Mouse (Mus musculus) hindbrain, embryonic 13.5 days (tissue): ENCODE data around the gene Dync1li1. TPM values are rescaled to one million over a fixed set of nuclear protein-coding genes. Genes with fewer than 3 reads are reported as not detected.
"Not testable (repeated sequence)": the region's sequence is repeated elsewhere in the genome, so short reads cannot be mapped to it uniquely, and the experiment has no call there.

ENCODE experiments used
- ATAC-seq: fragments of 200-750 bp; cut with Nextera tagmentation; 2 replicates; pipeline ENCODE4 v1.8.0; 2017; ENCODE audit warnings: moderate TSS enrichment; ENCODE audit not compliant: low FRiP score
- H3K27ac ChIP-seq: fragments of 300-500 bp; sonication (generic); 2 replicates; pipeline ENCODE4 v1.5.1; 2015; ENCODE audit warnings: inconsistent platforms, mild to moderate bottlenecking, moderate library complexity
- H3K27me3 ChIP-seq: fragments of 300-500 bp; sonication (generic); 2 replicates; pipeline ENCODE4 v1.6.1; 2015; ENCODE audit warnings: mild to moderate bottlenecking, inconsistent platforms
- H3K36me3 ChIP-seq: fragments of 300-500 bp; sonication (generic); 2 replicates; pipeline ENCODE4 v1.6.1; 2015; ENCODE audit warnings: mild to moderate bottlenecking, inconsistent platforms
- H3K4me1 ChIP-seq: fragments of 300-500 bp; sonication (generic); replicated peaks from 2 replicates; pipeline ENCODE4 v1.6.1; 2015; ENCODE audit warnings: inconsistent platforms
- H3K4me2 ChIP-seq: fragments of 300-500 bp; sonication (generic); 2 replicates; pipeline ENCODE4 v1.6.1; 2015; ENCODE audit warnings: inconsistent platforms, mild to moderate bottlenecking, moderate library complexity
- H3K4me3 ChIP-seq: fragments of 300-500 bp; sonication (generic); 2 replicates; pipeline ENCODE4 v1.5.1; 2015; ENCODE audit warnings: mild to moderate bottlenecking, inconsistent platforms
- H3K9ac ChIP-seq: fragments of 300-500 bp; sonication (generic); 2 replicates; pipeline ENCODE4 v1.6.1; 2015; ENCODE audit warnings: mild to moderate bottlenecking, inconsistent platforms
- H3K9me3 ChIP-seq: fragments of 300-500 bp; sonication (generic); 2 replicates; pipeline ENCODE4 v1.6.1; 2016; ENCODE audit warnings: inconsistent platforms
- WGBS: fragments of 180-500 bp; shearing (Covaris S2); methylation state at CpG from one replicate; pipeline ENCODE4 v1.1.7; 2015; 5-methylcytosine and 5-hydroxymethylcytosine counted together
- polyA plus RNA-seq: library from polyadenylated mRNA; unstranded; fragments of >200 nt; fragmentation: Nextera tagmentation; extraction: Ambion mirVana; gene quantifications from 2 replicates; pipeline ENCODE4 v1.2.1, GENCODE M21; 2015

The Dync1li1 gene
- 124 and 148 TPM in 2 replicates for polyA plus RNA-seq

GRCm38 (mm10) chr9:114688252-114688952 lies at the start of gene Dync1li1:
Dync1li1 (plus strand) TSS chr9:114688790.
- under 1% methylated on average over 57 of the region's 57 CpGs for WGBS
- H3K4me1 ChIP-seq: peaks cover 33% of the 10 kb centered on the region
- no peaks in the 10 kb centered on the region for H3K9me3 ChIP-seq

GRCm38 (mm10) chr9:114639186-114639748 lies 49.3 kb upstream of the Dync1li1 start:
- Histone ChIP-seq H3K9me3 (no peaks in the 10 kb centered on the region), H3K27me3 (peaks cover 21% of the 10 kb centered on the region), H3K36me3 (peaks cover 8% of the 10 kb centered on the region), H3K27ac (peak overlapping the region; percentile 92), H3K9ac (peak overlapping the region; percentile 84), H3K4me2 (peak overlapping the region; percentile 84), H3K4me3 (peak overlapping the region; percentile 91), H3K4me1 (peaks cover 33% of the 10 kb centered on the region)
- no peak for ATAC-seq
- 14% methylated on average over 18 of the region's 18 CpGs for WGBS

More at GRCm38 (mm10) chr9:114688252-114688952, at the start of gene Dync1li1:
- H3K9ac ChIP-seq: peak within 1 kb of the TSS; percentile 97
- peak; percentile 93 for ATAC-seq
- H3K4me3 ChIP-seq: peak within 1 kb of the TSS; percentile 98
- peaks cover 18% of the 10 kb centered on the region for H3K36me3 ChIP-seq
- H3K27me3 ChIP-seq: no peaks in the 10 kb centered on the region
- H3K4me2 ChIP-seq: peak within 1 kb of the TSS; percentile 82
- peak within 1 kb of the TSS; percentile 99 for H3K27ac ChIP-seq

GRCm38 (mm10) chr9:114639839-114640646 lies 48.5 kb upstream of the Dync1li1 start, which contains the start of gene Cnot10:
Cnot10 (minus strand) TSS chr9:114640184.
- Histone ChIP-seq H3K27ac (peak within 1 kb of the TSS; percentile 92), H3K9me3 (no peaks in the 10 kb centered on the region), H3K36me3 (peaks cover 8% of the 10 kb centered on the region), H3K4me2 (peak within 1 kb of the TSS; percentile 84), H3K4me3 (peak within 1 kb of the TSS; percentile 91), H3K4me1 (peaks cover 33% of the 10 kb centered on the region), H3K9ac (peak within 1 kb of the TSS; percentile 84), H3K27me3 (peaks cover 27% of the 10 kb centered on the region)
- WGBS: 4% methylated on average over 45 of the region's 51 CpGs
- ATAC-seq: peak; percentile 98

GRCm38 (mm10) chr9:114646556-114647505 lies 41.8 kb upstream of the Dync1li1 start:
- peaks cover 38% of the 10 kb centered on the region for H3K27me3 ChIP-seq
- H3K9ac ChIP-seq: no peak overlapping the region
- no peaks in the 10 kb centered on the region for H3K9me3 ChIP-seq
- WGBS: 89% methylated on average over 12 of the region's 12 CpGs
- H3K4me3 ChIP-seq: no peak overlapping the region
- no peak for ATAC-seq
- H3K4me2 ChIP-seq: no peak overlapping the region
- no peak overlapping the region for H3K27ac ChIP-seq
- H3K4me1 ChIP-seq: no peaks in the 10 kb centered on the region
- no peaks in the 10 kb centered on the region for H3K36me3 ChIP-seq

- ATAC-seq: no peak
- WGBS: 80% methylated on average over 28 of the region's 28 CpGs
Observed at GRCm38 (mm10) chr9:114647506-114648432, 40.8 kb upstream of the Dync1li1 start.

GRCm38 (mm10) chr9:114648472-114648871 lies 40.1 kb upstream of the Dync1li1 start:
- not testable (repeated sequence) for ATAC-seq, H3K9me3 ChIP-seq, H3K4me3 ChIP-seq, H3K27ac ChIP-seq, H3K36me3 ChIP-seq, H3K9ac ChIP-seq, H3K4me2 ChIP-seq, H3K4me1 ChIP-seq
- peaks cover 28% of the 10 kb centered on the region for H3K27me3 ChIP-seq
- WGBS: 49% methylated on average over 9 of the region's 9 CpGs

More at GRCm38 (mm10) chr9:114647506-114648432, 40.8 kb upstream of the Dync1li1 start:
- H3K9me3 ChIP-seq: no peaks in the 10 kb centered on the region
- H3K27ac ChIP-seq: no peak overlapping the region
- H3K9ac ChIP-seq: no peak overlapping the region
- no peaks in the 10 kb centered on the region for H3K36me3 ChIP-seq
- no peak overlapping the region for H3K4me3 ChIP-seq
- peaks cover 32% of the 10 kb centered on the region for H3K27me3 ChIP-seq
- no peaks in the 10 kb centered on the region for H3K4me1 ChIP-seq
- no peak overlapping the region for H3K4me2 ChIP-seq

- Histone ChIP-seq H3K27ac (no peak overlapping the region), H3K36me3 (no peaks in the 10 kb centered on the region), H3K4me3 (no peak overlapping the region), H3K4me1 (no peaks in the 10 kb centered on the region), H3K9ac (no peak overlapping the region), H3K27me3 (peaks cover 19% of the 10 kb centered on the region), H3K4me2 (no peak overlapping the region), H3K9me3 (no peaks in the 10 kb centered on the region)
- no peak for ATAC-seq
- 83% methylated on average over 5 of the region's 5 CpGs for WGBS
Observed at GRCm38 (mm10) chr9:114649371-114649770, 39.2 kb upstream of the Dync1li1 start.

- WGBS: 67% methylated on average over 21 of the region's 21 CpGs
- no peak overlapping the region for H3K27ac ChIP-seq
- H3K9me3 ChIP-seq: no peaks in the 10 kb centered on the region
- no peaks in the 10 kb centered on the region for H3K4me1 ChIP-seq
- 0 out of 2 replicates have a peak, but pooled peaks cover 7% of the 10 kb centered on the region for H3K27me3 ChIP-seq
- no peaks in the 10 kb centered on the region for H3K36me3 ChIP-seq
- no peak overlapping the region for H3K4me2 ChIP-seq
- ATAC-seq: no peak
- H3K4me3 ChIP-seq: no peak overlapping the region
- H3K9ac ChIP-seq: no peak overlapping the region
Observed at GRCm38 (mm10) chr9:114650938-114651634, 37.5 kb upstream of the Dync1li1 start.

GRCm38 (mm10) chr9:114655356-114655755 lies 33.2 kb upstream of the Dync1li1 start:
- 88% methylated on average over 4 of the region's 4 CpGs for WGBS
- Histone ChIP-seq H3K4me3 (no peak overlapping the region), H3K27me3 (0 out of 2 replicates have a peak, but pooled peaks cover 7% of the 10 kb centered on the region), H3K27ac (no peak overlapping the region), H3K4me1 (no peaks in the 10 kb centered on the region; the same call in 1 of the 2 replicates), H3K36me3 (no peaks in the 10 kb centered on the region), H3K4me2 (no peak overlapping the region), H3K9ac (no peak overlapping the region), H3K9me3 (no peaks in the 10 kb centered on the region)
- no peak for ATAC-seq

GRCm38 (mm10) chr9:114656701-114657100 lies 31.9 kb upstream of the Dync1li1 start:
- no peaks in the 10 kb centered on the region for H3K9me3 ChIP-seq
- H3K27ac ChIP-seq: no peak overlapping the region
- no peak overlapping the region for H3K4me2 ChIP-seq
- ATAC-seq: no peak
- no peaks in the 10 kb centered on the region for H3K36me3 ChIP-seq
- no peak overlapping the region for H3K4me3 ChIP-seq
- peaks cover 5% of the 10 kb centered on the region for H3K4me1 ChIP-seq
- WGBS: 83% methylated on average over 3 of the region's 3 CpGs
- 0 out of 2 replicates have a peak, but pooled peaks cover 3% of the 10 kb centered on the region for H3K27me3 ChIP-seq
- no peak overlapping the region for H3K9ac ChIP-seq
